Mouse (Mus musculus) kidney, postnatal 0 days (tissue): ENCODE results near the gene Smoc1. TPM values are rescaled to one million over a fixed set of nuclear protein-coding genes. Genes with fewer than 3 reads are reported as not detected.
A peak's percentile ranks its signal among the peaks of the same experiment; 100 is the strongest.

ENCODE experiments used
- ATAC-seq: fragments of 200-750 bp; cut with Nextera tagmentation; replicated peaks from 2 replicates; pipeline ENCODE4 v1.8.0; 2017; ENCODE audit warnings: low read depth, moderate number of reproducible peaks, moderate TSS enrichment, moderate library complexity; ENCODE audit not compliant: low FRiP score
- DNase-seq: peaks from one replicate; pipeline ENCODE4 v3.0.0-alpha.2; 2016; ENCODE audit warnings: low spot score
- H3K27ac ChIP-seq: fragments of 300-500 bp; sonication (generic); 2 replicates; pipeline ENCODE4 v1.5.1; 2014; ENCODE audit warnings: mild to moderate bottlenecking
- H3K27me3 ChIP-seq: fragments of 300-500 bp; sonication (generic); 2 replicates; pipeline ENCODE4 v1.6.1; 2014; ENCODE audit warnings: low read length, mixed read lengths; ENCODE audit not compliant: insufficient read depth
- H3K36me3 ChIP-seq: fragments of 300-500 bp; sonication (generic); 2 replicates; pipeline ENCODE4 v1.6.1; 2014; ENCODE audit warnings: low read length, mixed read lengths; ENCODE audit not compliant: insufficient read depth
- H3K4me1 ChIP-seq: fragments of 300-500 bp; sonication (generic); replicated peaks from 2 replicates; pipeline ENCODE4 v1.6.1; 2014; ENCODE audit warnings: antibody characterized with exemption, low read length, mixed read lengths; ENCODE audit not compliant: insufficient read depth
- H3K4me2 ChIP-seq: fragments of 300-500 bp; sonication (generic); 2 replicates; pipeline ENCODE4 v1.6.1; 2014; ENCODE audit warnings: mild to moderate bottlenecking, low read length, moderate library complexity, mixed read lengths
- H3K4me3 ChIP-seq: fragments of 300-500 bp; sonication (generic); replicated peaks from 2 replicates; pipeline ENCODE4 v1.5.1; 2014; ENCODE audit warnings: low read depth, low read length
- H3K9ac ChIP-seq: fragments of 300-500 bp; sonication (generic); 2 replicates; pipeline ENCODE4 v1.6.1; 2014; ENCODE audit warnings: low read depth, low read length
- H3K9me3 ChIP-seq: fragments of 300-500 bp; sonication (generic); replicated peaks from 2 replicates; pipeline ENCODE4 v1.6.1; 2016; ENCODE audit warnings: low read length, inconsistent platforms, mixed read lengths
- CTCF ChIP-seq: IDR thresholded peaks from 2 replicates; pipeline ENCODE4 v1.5.1; 2016; ENCODE audit warnings: antibody characterized with exemption, low read depth, mild to moderate bottlenecking, moderate library complexity
- WGBS: fragments of 180-500 bp; shearing (Covaris S2); extraction: QIAGEN DNeasy Blood & Tissue Kit; methylation state at CpG from one replicate; pipeline ENCODE4 v1.1.7; 2014; 5-methylcytosine and 5-hydroxymethylcytosine counted together
- polyA plus RNA-seq: library from polyadenylated mRNA; unstranded; fragments of >200 nt; fragmentation: Nextera tagmentation; extraction: Ambion mirVana; gene quantifications from 2 replicates; pipeline ENCODE4 v1.2.1, GENCODE M21; 2015

Gene Smoc1
- polyA plus RNA-seq, 1 experiment from 2014 or later, result 0.72 TPM

DNA sequence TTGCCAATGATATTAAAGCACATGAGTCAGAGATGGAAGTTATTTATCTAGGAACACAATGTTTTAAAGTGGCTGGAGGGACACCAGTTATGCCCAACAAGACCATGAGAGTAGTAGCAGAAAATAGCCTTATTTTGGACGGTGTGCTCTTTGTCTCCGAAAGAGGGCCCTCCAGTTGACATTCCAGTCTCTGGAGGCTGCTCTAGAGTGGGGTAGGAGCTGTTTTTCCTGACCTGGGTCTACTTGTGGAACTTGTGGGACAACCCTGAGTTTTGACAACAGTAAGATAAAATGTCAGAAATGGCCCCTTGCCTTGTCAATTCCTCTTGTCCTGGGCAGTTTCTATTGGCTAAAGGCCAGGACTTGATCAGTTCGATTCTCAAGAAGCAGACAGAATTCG lies 104.5 kb downstream of the Smoc1 start:
- no peaks in the 10 kb centered on the region for H3K4me1 ChIP-seq
- H3K4me2 ChIP-seq, result no peak overlapping the region
- H3K36me3 ChIP-seq, result no peaks in the 10 kb centered on the region
- no peaks in the 10 kb centered on the region for H3K27me3 ChIP-seq
- 68% methylated on average over 4 of the region's 4 CpGs for WGBS
- no peaks in the 10 kb centered on the region for H3K9me3 ChIP-seq
- H3K9ac ChIP-seq, result no peak overlapping the region
- TF ChIP-seq CTCF, result no peak
- ATAC-seq (no peak), DNase-seq (no peak)
- no peak overlapping the region for H3K27ac ChIP-seq
- H3K4me3 ChIP-seq, result no peak overlapping the region

DNA sequence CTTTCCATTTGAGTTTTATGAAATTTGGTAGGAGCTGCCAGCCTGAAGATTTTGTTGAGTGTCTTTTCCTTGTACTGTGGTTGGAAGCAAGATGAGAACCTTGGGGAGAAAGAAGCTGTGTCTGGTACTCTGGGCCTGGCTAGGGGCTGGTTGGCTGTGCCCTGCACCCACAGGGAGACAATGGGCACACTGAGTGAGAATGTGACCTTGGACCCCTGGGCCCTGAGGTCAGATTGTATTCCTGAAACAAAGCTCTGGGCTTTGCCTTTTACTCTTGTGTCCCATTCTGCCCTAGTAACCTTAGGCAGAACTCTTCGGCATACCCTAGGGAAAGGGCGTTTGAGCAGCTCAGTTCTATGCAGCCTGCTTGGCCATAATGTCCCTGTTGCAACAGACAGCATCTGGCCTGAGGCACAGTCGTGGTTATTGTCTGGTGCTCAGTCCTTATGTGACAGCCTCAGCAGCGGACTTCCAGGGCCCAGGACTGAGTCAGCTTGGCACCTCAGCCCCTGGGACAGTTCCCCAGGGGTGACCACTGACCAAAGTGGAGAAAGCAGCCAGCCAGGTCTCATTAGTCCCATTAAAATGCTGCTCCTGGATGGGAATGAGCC lies 106.6 kb downstream of the Smoc1 start:
- H3K4me1 ChIP-seq, result no peaks in the 10 kb centered on the region
- DNase-seq (no peak), ATAC-seq (no peak)
- no peak overlapping the region for H3K4me3 ChIP-seq
- H3K9me3 ChIP-seq, result no peaks in the 10 kb centered on the region
- no peak for TF ChIP-seq CTCF
- no peak overlapping the region for H3K9ac ChIP-seq
- no peak overlapping the region for H3K4me2 ChIP-seq
- no peaks in the 10 kb centered on the region for H3K27me3 ChIP-seq
- WGBS, result 50% methylated on average over 4 of the region's 4 CpGs
- no peaks in the 10 kb centered on the region for H3K36me3 ChIP-seq
- H3K27ac ChIP-seq, result no peak overlapping the region

DNA sequence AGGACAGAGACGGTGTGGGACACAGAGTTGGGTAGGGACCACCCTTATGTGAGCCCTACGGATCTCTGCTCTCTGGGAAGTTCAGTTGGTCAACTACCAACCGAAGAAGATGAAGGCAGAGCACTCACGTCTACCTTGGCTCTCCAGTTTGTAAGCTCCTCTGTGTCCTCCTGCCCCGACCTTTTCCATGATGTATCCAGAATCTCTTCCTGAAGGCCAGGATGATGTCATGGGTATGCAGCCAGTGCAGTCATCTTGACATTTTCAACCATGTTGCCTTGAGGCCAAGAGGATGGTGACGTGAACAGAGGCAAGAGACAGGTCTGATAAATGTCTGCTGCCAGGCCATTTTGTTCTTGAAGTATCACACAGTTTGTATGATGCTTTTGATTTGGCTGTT lies 111.6 kb downstream of the Smoc1 start:
- no peak for DNase-seq
- no peaks in the 10 kb centered on the region for H3K27me3 ChIP-seq

DNA sequence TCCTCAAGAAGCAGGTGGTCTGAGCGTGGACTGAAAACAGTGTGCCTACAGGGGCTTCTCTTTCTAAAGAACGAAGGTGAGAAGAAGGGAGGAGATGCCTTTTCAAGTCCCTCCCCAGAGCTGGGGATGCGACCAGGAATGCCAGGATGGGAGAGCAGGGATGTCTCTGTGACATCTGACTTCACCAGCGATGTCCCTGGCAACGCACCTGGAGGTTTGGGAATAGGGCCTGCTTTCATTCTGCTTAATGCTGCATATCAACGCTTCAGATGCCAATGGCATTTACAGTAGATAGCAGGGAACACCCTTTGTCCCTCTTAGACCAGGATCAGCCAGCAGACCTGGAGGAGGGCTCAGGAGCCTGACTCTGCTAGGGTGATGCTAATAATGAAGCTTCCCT lies 112.9 kb downstream of the Smoc1 start:
- ATAC-seq (no peak), DNase-seq (no peak)
- no peak for TF ChIP-seq CTCF
- Histone ChIP-seq H3K4me3 (no peak overlapping the region), H3K4me1 (no peaks in the 10 kb centered on the region), H3K27me3 (no peaks in the 10 kb centered on the region), H3K36me3 (no peaks in the 10 kb centered on the region), H3K4me2 (no peak overlapping the region), H3K9ac (no peak overlapping the region), H3K27ac (no peak overlapping the region), H3K9me3 (no peaks in the 10 kb centered on the region)
- WGBS, result 87% methylated on average over 6 of the region's 6 CpGs

More for the DNA sequence above, 111.6 kb downstream of the Smoc1 start:
- no peak overlapping the region for H3K4me3 ChIP-seq
- 88% methylated on average over 6 of the region's 6 CpGs for WGBS
- no peaks in the 10 kb centered on the region for H3K36me3 ChIP-seq
- H3K27ac ChIP-seq, result no peak overlapping the region
- TF ChIP-seq CTCF, result no peak
- H3K9me3 ChIP-seq, result no peaks in the 10 kb centered on the region
- no peak overlapping the region for H3K9ac ChIP-seq
- H3K4me1 ChIP-seq, result no peaks in the 10 kb centered on the region
- ATAC-seq, result no peak
- H3K4me2 ChIP-seq, result no peak overlapping the region

DNA sequence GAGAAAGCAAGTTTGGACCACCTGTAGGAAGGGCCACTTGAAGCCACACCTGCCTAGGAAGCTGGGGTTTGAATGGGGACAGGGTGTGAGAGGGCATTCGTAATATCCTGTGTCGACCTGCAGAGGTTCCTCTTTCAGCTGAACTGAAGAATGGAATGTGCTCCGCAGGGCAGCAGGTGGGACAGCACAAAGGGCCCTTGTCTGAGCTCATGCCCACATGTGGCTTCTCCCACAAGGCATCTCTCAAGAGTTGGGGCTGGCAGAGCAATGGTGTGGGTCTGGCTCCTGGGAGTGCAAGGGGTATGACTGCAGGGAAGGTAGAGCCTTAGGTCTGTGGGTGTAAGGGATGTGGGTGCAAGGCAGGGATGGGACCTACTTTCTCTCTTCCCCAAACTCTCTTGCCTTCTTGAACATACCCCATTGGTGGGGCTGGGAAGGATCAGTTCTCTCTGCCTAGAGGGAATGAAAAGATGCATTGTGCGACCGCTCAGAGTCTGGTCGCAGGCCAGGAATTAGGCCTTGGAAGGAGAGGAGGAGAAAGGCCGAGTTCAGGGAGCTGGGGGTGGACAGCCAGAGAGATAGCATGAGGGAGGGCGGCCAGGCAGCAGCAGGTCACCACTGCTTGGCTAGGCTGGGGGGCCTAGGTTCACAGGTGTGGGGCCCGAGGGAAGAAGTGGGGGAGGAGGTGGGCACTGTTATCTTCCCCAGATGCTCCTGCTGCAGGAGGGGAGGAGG lies 114.2 kb downstream of the Smoc1 start:
- Histone ChIP-seq H3K4me2 (no peak overlapping the region), H3K36me3 (no peaks in the 10 kb centered on the region), H3K9me3 (no peaks in the 10 kb centered on the region), H3K27me3 (no peaks in the 10 kb centered on the region), H3K4me1 (no peaks in the 10 kb centered on the region), H3K4me3 (no peak overlapping the region), H3K27ac (no peak overlapping the region), H3K9ac (no peak overlapping the region)
- TF ChIP-seq CTCF, result no peak
- no peak for ATAC-seq
- WGBS, result 50% methylated on average over 9 of the region's 9 CpGs
- DNase-seq, result no peak

DNA sequence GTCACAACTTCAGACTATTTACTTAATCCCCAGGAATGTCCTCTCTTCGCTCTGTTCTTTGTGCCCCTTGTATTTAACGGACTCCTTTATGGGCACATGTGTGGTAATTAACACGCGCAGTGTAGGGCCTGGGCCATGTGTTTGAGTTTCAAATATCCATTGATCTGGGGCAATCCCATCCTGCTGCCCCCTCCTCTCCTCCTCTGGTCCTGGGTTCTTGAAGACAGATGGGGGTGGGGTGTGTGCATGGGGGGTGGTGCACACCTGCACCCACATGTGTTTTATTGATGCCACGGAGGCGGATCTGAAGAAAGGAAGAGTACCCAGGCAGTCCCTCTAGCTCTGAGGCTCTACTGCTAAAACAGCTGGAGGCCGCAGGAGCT lies 114.7 kb downstream of the Smoc1 start:
- Histone ChIP-seq H3K4me3 (no peak overlapping the region), H3K9me3 (no peaks in the 10 kb centered on the region), H3K4me1 (no peaks in the 10 kb centered on the region), H3K9ac (no peak overlapping the region), H3K36me3 (no peaks in the 10 kb centered on the region), H3K27ac (no peak overlapping the region), H3K27me3 (no peaks in the 10 kb centered on the region), H3K4me2 (no peak overlapping the region)
- no peak for TF ChIP-seq CTCF
- 0 out of 2 replicates have a peak, but pooled peaks have one; percentile 43 for ATAC-seq
- 26% methylated on average over 7 of the region's 7 CpGs for WGBS
- no peak for DNase-seq
